Mouse (Mus musculus) thymus, postnatal 36 days (tissue): ENCODE data around the gene Phactr1.
A peak's percentile ranks its signal among the peaks of the same experiment; 100 is the strongest.

Experiments used
- DNase-seq, 2 experiments: peaks; one replicate each; pipeline ENCODE4 v3.0.0; 2022; ENCODE audit warnings: mixed read lengths in 2 of 2

Phactr1 gene

DNA sequence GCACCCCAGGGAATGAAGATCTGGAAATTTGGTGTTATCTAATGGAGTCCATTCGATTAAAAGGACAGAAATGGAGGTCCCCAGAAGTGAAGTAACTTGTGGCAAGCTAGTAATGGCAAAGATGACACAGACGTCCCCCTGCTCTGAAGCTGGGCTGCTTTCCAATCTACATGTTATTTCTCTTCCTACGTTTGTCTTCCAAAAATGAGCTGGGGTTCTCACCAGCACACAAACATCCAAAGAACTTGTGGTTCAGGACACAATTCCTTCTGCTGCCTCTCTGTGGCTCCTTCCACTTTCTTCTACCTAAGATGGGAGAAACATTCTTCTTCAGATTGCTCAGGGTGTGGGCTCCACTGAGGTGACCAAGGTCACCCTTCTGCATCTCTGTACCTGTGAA is 368.1 kb downstream of the Phactr1 start:
- no peak for DNase-seq

DNA sequence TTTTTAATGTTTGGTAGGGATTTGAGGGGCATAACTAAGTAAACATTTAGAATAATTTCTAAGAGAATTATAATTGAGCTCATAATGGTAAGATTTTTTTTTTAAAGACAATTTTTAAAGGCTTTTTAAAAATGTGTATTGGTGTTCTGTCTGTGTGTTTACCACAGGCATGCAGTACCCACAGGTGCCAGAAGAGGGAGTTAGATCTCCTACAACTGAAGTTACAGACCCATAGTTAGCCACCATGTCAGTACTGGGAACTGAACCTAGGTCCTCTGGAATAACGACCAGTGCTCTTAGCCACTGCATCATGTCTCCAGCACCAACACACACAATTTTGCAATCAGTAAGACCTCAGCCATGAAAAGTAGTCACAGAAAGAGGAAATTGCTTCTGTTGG is 372.8 kb downstream of the Phactr1 start:
- no peak for DNase-seq

DNA sequence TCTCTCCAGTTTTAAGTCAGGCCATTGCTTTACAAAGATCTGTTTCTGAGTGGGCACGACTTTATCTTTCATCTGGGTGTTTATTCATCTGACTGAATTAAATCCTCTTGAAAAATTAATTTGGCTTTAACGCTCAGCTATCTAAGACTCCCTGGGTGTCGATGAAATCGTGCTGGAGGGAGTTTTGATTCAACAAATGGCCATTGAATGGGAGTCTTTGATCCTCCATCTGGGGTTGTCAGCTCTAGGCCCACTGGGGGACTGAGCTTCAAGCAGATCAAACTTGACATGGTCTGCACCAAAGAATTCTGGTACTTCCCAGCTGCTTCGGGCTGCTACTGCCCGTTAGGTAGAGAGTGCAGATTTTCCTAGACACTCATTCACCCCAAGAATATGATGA is 374.7 kb downstream of the Phactr1 start:
- DNase-seq: no peak

DNA sequence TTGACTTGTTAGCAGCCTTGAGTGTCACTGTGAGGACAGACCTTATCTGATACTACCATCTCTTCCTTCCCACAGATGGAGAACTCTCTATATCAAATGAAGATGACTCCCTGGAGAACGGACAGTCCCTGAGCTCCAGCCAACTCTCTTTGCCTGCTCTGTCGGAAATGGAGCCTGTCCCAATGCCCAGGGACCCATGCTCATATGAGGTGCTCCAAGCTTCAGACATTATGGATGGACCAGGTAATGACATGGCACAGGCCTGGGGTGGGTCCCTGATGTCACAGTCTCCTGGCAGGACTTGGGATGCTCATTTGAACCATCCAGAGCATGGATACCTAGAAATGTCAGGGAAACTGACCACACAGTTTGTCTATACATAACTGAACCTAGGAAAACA is 376.7 kb downstream of the Phactr1 start:
- no peak for DNase-seq

DNA sequence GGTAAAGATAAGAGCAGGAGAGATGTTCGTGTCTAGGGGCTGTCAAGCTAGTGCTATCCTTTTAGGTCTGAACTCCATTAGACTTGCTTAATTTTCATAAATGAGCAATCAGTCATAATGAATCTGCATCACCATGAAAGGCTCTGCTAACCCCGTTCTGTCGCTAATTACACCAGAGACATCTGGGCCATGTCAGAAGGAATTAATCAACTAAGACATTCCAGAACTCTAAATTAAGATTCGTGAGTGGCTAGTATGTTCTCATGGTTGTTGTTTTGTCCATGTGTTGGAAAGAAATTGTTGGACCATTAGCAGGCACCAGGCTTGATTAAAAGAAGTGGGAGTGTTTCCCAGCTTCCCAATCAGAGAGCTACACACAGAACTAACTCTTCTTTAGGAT is 382.9 kb downstream of the Phactr1 start:
- no peak for DNase-seq

DNA sequence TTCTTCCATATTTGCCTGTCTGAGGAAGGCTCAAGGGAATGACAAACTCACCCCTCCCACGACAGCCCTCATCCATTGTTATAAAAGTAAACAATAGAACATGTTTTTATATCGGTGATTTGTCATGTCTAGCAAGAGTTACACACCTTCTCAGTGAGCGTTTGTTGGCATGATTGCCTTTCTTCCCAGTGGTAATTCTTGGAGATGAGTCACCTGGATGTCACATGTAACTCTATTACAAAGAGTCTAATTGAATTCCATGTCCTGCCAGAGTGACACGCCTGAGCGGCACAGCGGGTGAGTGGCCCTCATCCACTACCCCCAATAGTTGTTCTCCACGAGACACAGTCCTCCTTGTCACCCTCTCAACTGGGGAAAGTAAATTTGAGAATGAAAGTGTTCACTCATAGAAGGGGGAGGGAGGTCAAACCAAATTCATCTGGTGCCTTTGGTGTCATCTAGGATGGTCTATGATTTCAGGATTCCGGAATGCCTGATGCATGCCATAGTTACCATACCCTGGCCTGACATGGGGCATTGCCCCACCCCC is 388.4 kb downstream of the Phactr1 start:
- DNase-seq: no peak

DNA sequence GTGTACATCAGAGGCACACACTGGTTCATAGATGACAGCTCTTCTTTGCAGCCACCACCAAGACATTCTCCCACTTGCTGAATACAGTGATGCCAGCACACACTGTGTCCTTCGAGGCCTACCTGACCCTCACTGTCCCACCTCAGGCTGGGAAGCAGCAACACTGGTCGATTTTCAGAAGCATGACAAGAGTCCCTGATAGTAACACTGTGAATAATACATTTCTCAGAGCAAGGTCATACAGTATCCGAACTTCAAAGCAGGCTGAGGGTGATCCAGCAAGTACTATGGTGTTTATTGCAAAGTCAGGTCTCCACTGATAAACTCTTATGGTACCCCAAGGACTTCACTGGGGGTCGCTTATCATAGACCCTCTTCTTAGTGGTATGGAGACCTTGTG is 390.1 kb downstream of the Phactr1 start:
- no peak for DNase-seq

DNA sequence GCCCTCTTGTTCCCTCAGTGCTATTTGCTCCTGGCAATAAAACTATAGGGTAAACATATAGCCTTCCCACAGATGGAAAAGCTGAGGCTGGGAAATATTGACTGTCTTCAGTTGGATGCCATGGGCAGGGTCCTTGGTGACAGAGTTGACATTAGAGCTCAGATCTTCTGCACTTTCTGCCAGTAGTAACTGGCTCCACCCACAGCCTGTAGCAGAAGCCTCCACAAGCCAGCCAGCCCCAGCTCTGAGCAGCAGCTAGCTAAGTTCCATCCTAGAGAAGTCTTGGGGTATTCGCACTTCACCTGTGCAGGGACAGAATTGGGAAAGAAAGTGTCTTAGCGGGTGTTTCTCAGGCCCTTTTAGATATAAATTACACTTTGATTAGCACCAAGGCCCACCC is 390.5 kb downstream of the Phactr1 start:
- DNase-seq: no peak

DNA sequence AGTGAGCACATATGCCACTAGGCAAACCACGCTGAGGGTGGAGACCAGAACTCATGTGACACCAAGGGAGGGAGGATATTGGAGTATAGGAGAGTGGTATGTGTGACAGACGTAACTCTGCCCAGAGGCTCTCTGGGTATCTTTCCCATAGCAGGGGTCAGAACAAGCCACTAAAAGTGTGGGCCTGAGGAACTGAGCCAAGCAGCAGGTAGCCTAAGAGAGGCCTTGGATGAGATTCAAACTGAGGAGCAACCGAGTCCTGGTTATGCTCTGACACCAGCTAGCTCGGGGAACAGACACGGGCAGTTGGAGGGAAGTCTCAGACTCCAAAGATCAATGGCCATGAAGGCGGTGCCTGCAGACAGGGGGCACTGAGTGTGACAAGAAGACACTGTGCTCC is 395.0 kb downstream of the Phactr1 start:
- no peak for DNase-seq

DNA sequence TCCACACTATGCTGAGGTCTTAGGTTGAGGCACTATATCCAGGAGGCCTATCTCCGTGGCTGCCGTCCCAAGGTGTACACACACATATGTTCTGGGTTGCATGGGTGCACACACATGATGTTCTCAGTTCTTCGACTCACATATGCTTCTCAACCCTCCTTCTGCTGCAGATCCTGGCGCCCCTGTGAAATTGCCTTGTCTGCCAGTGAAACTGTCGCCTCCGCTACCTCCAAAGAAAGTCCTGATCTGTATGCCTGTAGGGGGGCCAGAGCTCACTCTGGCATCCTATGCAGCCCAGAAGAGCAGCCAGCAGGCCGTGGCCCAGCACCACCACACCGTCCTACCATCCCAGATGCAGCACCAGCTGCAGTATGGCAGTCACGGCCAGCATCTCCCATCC is 397.1 kb downstream of the Phactr1 start:
- no peak for DNase-seq

DNA sequence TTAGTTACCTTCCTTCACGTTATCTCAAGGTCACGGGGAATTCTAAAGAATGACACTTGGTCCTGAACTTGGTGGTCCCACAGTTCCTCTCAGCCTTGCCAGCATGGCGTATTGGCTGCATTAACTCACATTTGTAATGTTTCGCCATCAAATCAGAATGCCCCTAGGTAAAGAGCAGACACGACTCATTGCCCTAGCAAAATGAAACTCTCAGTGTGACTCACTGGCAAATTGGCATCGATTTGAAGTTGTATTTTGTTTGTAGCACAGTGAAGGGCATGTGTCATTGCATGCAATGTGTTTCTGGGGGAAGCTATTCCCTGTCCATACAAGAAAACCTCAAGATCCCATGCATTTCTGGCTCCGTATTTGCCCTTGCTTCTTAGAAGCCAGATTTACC is 404.8 kb downstream of the Phactr1 start:
- DNase-seq: no peak

DNA sequence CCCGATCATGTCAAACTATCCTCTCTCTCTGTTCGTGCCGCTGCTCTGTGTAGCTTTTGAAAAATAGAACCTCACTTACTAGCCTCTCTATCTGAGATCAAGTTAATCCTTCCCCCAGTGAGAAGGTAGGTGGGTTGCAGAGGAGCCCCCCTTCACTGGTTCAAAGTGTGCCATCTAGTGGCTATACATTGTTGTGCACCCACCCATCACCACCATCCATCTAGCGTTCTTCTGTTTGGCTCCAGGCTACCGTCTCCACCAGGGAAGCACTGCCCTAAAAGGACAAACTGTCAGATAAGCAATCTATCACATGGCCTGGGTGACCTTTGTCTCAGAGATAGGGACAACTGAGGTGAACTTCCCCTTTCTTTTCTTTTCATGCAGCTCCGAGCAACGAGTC is 413.9 kb downstream of the Phactr1 start:
- peak; percentile 7 to 23 for DNase-seq

DNA sequence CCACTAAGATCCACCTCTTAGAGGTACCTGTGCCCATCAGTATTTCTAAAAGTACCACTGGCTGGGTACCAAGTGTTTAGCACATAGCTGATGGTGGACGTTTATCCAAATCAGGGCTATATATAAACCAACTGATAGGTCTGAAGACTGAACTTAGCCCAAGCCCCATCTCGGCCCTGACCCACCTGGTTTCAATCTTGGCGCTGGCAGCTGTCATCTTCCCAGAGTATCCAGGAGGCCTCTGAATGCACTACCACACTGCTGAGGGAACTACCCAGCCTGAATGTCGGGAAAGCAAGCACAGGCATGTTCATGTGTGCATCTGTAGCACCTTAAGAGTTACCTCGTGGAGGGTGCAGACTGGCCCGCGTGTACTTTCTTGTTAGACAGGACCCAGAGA is 422.5 kb downstream of the Phactr1 start:
- no peak for DNase-seq

DNA sequence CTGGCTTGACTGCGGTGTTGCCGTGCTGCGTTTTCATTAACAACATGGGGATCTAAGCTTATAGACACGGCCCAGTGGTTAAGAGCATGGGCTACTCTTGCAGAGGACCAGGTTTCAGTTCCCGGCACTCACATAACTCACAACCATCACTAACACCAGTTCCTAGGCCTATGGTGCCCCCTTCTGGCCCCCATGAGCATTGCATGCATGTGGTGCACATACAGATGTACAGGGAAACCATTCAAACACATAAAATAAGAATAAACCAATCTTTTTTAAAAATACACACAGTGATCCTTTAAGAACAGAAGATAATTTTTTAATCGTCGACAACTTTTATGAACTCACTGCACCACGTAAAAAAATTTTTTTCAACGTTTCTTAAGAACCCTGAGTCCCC is 424.1 kb downstream of the Phactr1 start:
- DNase-seq: no peak

DNA sequence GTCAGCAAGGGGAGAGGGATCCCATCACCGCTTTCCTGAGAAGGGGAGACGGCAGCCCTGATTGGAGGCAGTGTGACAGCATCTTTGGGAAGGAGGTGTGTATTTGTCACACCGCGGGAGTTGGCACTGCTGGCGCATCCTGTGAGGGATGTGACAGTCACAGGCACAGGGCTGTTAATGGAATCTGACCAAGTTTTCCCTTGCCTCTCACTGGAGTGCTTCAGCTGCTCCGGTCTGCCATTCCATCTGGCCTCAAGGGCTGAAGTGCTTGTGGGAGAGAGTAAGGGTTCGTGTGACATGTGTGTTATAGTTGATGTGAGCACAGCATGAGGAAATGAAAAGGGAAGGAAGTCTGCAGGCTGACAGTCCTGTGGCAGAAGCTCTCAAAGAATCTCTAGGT is 431.9 kb downstream of the Phactr1 start:
- no peak for DNase-seq

DNA sequence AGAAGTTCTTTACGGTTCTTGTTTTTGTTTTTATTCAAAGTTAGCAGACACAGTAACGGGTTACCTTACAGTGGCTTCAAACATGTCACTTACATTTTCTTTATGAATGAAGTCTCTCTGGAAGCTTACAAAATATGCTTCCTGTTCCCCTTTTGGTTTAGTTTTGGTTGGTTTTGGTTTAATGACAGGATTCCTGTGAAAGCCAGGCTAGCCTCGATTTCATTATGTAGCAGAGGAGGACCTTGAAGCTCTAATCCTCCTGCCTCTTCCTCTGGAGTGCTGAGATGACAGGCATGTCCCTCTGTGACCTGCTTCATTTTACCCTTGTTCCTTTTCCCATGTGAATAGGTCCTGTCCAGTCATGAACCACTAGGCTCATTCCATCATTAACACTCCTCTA is 432.3 kb downstream of the Phactr1 start:
- no peak for DNase-seq

DNA sequence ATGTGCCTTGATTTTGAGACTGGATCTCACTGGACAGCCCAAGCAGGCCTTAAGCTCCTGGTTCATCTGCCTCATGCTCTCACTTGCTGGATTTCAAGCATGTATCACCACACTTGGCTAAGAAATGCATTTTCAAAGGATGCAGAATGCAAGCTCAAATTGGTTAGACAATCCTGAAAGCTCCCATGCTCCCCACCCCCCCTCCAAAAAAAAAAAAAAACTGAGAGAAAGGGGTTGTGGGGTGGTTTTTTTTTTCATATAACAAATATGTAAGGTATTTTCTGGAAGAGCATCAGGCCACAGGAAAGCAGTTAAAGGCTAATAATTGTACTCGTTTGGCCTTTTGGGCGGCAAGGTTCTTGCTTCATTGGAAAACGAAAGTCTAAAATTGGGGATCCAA is 432.7 kb downstream of the Phactr1 start:
- DNase-seq: no peak

DNA sequence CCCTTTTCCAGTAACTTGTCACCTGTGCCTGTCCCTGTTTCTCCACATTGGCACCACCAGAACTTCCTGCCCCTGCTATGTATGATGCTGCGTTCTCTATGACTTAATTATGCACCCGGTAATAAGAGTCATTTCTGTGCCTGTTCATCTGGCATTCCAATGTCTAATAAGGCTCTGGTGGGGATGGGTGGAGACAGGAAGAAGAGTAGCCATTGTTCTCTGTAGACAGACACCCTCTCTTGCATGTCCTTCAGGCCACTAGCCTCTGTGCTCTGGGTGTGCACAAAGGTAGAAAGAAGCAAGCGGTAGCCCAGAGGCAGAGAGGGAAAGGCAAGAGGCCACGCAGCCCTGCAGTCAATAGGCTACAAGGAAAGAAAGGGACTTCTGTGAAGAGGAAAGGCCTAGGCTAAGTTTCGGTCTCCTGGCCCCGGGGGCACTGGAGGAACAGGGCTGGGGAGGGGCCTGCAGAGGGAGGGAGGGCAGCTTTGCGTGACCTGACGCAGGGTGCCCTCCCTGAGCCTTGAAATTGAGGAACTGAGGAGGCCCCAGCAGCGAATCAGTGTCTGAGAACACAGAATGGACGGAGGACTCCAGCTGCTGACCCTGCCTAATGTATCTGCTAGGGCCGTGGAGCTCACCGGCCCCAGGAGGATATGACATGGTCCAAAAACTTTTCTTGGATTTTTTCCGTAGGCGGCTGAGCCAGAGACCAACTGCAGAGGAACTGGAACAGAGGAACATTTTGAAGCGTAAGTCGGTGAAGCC is 442.1 kb downstream of the Phactr1 start:
- no peak for DNase-seq

DNA sequence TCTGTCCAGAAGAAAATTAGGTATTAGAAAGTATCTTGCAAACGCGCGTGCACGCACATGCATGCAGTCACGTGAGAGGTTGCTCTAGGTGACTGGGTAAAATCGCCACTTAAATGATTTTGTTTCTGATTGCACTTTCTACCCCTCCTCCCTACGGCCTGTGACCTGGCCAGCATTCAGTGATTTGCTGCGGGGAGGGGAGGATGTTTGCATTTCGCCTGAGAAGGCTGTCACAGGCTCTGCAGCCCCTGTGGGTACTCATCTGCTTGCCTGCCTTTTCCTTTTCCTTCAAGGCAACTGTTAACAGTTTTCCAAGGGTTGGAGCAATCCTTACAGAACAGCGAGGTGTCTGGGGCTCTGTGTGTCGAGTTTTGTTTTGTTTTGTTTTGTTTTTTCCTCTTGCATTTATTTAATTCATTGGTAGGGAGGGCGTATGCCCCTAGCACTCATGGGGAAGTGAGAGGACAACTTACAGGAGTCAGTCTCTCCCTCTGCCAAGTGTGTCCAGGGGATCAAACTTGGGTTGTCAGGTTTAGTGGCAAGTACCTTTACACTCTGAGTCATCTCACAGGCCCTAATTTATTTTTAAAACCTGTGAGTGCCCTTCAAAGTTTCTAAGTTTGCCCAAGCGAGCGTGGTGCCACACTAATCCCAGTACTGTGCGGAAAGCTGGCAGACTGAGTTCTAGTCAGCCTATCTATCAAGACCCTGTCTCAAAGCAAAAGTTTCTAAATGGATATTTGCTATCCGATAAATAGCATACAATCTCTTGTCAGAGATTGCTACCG is 443.7 kb downstream of the Phactr1 start:
- DNase-seq: no peak

DNA sequence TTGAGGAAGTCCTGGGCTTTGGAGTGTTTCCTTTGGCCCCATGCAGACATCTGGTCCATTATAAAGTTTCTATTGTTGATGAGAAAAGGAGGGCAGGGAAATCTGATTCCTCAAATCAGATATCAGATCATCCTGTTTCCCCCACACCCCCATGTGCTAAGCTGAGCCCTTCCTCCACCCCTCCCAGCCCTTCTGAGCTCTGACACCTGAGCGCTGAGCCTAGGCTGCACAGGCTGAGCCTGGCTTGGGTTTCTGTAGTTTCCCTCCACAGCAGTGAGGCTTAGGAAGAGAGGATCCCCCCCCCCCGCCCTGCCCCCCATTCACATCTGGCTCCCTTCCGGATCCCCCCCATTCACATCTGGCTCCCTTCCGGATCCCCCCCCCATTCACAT is 444.3 kb downstream of the Phactr1 start:
- no peak for DNase-seq

DNA sequence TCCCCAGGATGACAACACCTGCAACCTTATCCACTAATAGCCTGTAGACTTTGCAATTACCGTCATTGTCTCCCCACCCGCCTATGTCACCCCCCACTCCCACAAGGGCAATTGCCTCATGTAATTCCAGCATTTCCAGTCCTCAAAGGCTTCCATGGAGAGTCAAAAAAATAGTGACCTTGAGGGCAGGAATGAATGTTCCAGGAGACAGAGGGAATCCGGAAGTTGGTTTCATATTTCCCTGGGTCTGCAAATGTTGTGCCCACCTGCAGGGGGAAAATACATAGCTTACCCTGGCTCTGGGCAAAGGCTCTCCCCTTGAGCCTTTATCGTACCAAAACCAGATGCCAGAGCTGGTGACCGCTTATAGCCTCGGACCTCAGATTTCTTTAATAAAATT is 449.7 kb downstream of the Phactr1 start:
- DNase-seq: no peak

DNA sequence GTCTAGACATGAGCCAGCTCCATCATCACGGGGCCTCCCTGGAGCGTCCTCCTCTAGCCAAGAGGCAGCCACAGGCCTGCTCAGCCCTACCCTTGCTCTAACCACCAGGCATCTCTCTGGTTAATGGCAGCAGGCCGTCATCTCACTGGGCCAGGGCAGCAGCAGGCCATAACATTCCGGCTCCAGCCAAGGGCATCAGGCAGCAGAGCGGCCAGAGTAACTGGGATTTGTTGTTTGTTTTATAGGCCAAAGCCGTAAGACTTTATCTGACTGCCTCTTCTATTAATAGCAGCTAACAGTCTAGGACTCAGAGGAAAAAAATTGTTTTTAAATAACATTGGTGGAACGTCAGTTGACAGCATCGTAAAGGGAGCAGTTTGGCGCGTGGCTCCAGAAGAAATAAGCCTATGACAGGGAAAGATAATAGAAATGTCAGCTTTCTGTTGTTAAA is 451.3 kb downstream of the Phactr1 start:
- DNase-seq: no peak

DNA sequence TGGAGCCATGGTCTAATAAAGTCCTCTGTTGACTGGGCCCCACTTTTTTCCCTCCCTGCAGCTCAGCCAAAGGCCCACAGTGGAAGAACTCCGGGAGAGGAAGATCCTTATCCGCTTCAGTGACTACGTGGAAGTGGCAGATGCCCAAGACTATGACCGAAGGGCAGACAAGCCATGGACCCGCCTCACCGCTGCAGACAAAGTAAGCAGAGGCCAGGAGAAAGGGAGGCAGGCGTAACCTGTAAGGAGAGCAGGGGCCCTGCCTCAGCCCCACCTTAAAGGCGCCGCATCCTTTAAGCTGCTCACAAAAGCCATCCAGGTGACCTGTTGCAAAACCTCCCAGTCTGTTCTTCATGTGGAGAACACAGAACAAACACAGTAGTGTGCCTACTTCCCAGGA is 452.4 kb downstream of the Phactr1 start:
- DNase-seq: no peak

DNA sequence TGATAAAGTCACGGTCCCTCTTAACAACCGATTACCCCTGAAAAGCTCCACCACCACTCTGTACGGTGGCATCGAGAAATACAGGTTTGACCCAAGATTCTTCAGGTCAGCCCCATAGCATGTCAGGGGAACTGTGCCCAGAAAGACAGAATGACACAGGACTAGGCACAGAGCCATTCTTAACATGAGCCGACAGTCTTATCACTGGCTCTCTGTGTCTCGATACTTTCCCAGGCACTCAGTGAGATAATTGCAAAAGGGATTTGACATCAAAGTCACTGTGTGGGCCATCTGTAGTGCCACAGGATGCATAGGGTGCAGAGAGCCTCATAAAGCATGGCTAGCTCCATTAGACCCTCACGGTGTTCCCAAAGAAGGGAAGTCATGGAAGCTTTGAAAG is 453.0 kb downstream of the Phactr1 start:
- no peak for DNase-seq
